Mouse (Mus musculus): Measurements from ENCODE around the gene Slxl1. TPM values are rescaled to one million over a fixed set of nuclear protein-coding genes. Genes with fewer than 3 reads are reported as not detected.
"Not testable (repeated sequence)": the region's sequence is repeated elsewhere in the genome, so short reads cannot be mapped to it uniquely, and the experiment has no call there.

Gene Slxl1
- not detected in 2 replicates for polyA plus RNA-seq (2014; fragmentation: Nextera tagmentation; extraction: Ambion mirVana)

DNA sequence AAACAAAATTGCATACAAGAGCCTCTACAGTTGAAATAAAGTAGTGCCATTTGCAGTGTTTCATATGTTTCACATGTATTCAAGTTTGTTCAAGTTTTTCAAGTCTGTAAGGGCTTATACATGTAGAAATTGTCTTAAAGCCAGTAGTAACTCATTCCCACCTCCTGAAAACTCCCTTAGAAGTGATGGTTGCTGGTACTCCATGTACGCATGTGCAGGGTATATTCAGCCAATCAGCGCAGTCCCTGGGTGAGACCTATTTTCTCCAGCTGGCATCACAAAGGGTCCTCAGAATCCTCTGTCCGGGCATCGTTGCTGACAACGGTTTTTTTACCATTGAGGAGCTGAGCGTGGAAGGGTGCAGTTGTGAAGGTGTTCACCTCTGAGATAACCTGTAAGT lies at the start of gene Slxl1:
Slxl1 (plus strand) TSS at position 301 of the 400 bp plus-strand sequence.
- not testable (repeated sequence) for H3K9me3 ChIP-seq (replicated peaks; ENCODE audit: control insufficient read depth, low read length); H3K27ac ChIP-seq (replicated peaks; ENCODE audit: low read depth, low read length); H3K9ac ChIP-seq (replicated peaks; ENCODE audit: low read length); H3K4me3 ChIP-seq (ENCODE audit: low read depth, low read length); DNase-seq (ENCODE audit: low spot score); H3K4me1 ChIP-seq (ENCODE audit: control insufficient read depth, insufficient read depth, low read length); H3K4me2 ChIP-seq (ENCODE audit: low read depth, low read length); H3K36me3 ChIP-seq (replicated peaks; ENCODE audit: control insufficient read depth, insufficient read depth, low read depth, low read length); H3K27me3 ChIP-seq (ENCODE audit: control insufficient read depth, insufficient read depth, low read length); ATAC-seq (replicated peaks; ENCODE audit: insufficient number of reproducible peaks, low FRiP score, low TSS enrichment, low read depth)
- WGBS = no CpG with 5 or more reads among the region's 6 CpGs

Measured in embryonic facial prominence, embryonic 11.5 days (tissue).